Mouse (Mus musculus): Measurements from ENCODE around the gene Lyzl4.

The Lyzl4 gene

GRCm38 (mm10) chr9:121663467-121663866 is 21.6 kb upstream of the Lyzl4 start:
- TF ChIP-seq CTCF (conservative IDR thresholded peaks at IDR 0.05; ENCODE audit: low read length) (no peak), NANOG (IDR thresholded peaks at IDR 0.05; ENCODE audit: borderline replicate concordance, low read length) (no peak), POU5F1 (IDR thresholded peaks at IDR 0.05; ENCODE audit: borderline replicate concordance, low read length) (no peak)
- no peaks in the 10 kb centered on the region for H3K36me3 ChIP-seq (ENCODE audit: insufficient read depth, low read length)
- H3K4me3 ChIP-seq (replicated peaks; ENCODE audit: low read length): no peak overlapping the region
- peaks cover 86% of the 10 kb centered on the region for H3K27me3 ChIP-seq (ENCODE audit: insufficient read depth, low read length)
- peaks cover 5% of the 10 kb centered on the region; the same call in 1 of the 2 replicates for H3K4me1 ChIP-seq (replicated peaks; ENCODE audit: low read depth, low read length)
- H3K9me3 ChIP-seq (ENCODE audit: low read length): no peaks in the 10 kb centered on the region

- no peak for TF ChIP-seq POU5F1 (IDR thresholded peaks at IDR 0.05; ENCODE audit: borderline replicate concordance, low read length)
- TF ChIP-seq CTCF (conservative IDR thresholded peaks at IDR 0.05; ENCODE audit: low read length): no peak
- TF ChIP-seq NANOG (IDR thresholded peaks at IDR 0.05; ENCODE audit: borderline replicate concordance, low read length): no peak
- Histone ChIP-seq H3K4me1 (replicated peaks; ENCODE audit: low read depth, low read length) (no peaks in the 10 kb centered on the region), H3K36me3 (ENCODE audit: insufficient read depth, low read length) (no peaks in the 10 kb centered on the region), H3K4me3 (replicated peaks; ENCODE audit: low read length) (no peak overlapping the region), H3K9me3 (ENCODE audit: low read length) (no peaks in the 10 kb centered on the region), H3K27me3 (ENCODE audit: insufficient read depth, low read length) (peaks cover 61% of the 10 kb centered on the region)
These were observed 17.9 kb upstream of the Lyzl4 start for GRCm38 (mm10) chr9:121659791-121660190.

- no peaks in the 10 kb centered on the region for H3K9me3 ChIP-seq (ENCODE audit: low read length)
- H3K4me3 ChIP-seq (replicated peaks; ENCODE audit: low read length): no peak overlapping the region
- H3K36me3 ChIP-seq (ENCODE audit: insufficient read depth, low read length): no peaks in the 10 kb centered on the region
- peaks cover 61% of the 10 kb centered on the region for H3K27me3 ChIP-seq (ENCODE audit: insufficient read depth, low read length)
- no peaks in the 10 kb centered on the region for H3K4me1 ChIP-seq (replicated peaks; ENCODE audit: low read depth, low read length)
- TF ChIP-seq NANOG (IDR thresholded peaks at IDR 0.05; ENCODE audit: borderline replicate concordance, low read length): no peak
- no peak for TF ChIP-seq POU5F1 (IDR thresholded peaks at IDR 0.05; ENCODE audit: borderline replicate concordance, low read length)
- TF ChIP-seq CTCF (conservative IDR thresholded peaks at IDR 0.05; ENCODE audit: low read length): no peak
These were observed 16.4 kb upstream of the Lyzl4 start for GRCm38 (mm10) chr9:121658248-121658647.

- no peaks in the 10 kb centered on the region for H3K4me1 ChIP-seq (replicated peaks; ENCODE audit: low read depth, low read length)
- no peaks in the 10 kb centered on the region for H3K36me3 ChIP-seq (ENCODE audit: insufficient read depth, low read length)
- H3K9me3 ChIP-seq (ENCODE audit: low read length): no peaks in the 10 kb centered on the region
- no peak overlapping the region for H3K4me3 ChIP-seq (replicated peaks; ENCODE audit: low read length)
- peaks cover 60% of the 10 kb centered on the region for H3K27me3 ChIP-seq (ENCODE audit: insufficient read depth, low read length)
- no peak for TF ChIP-seq POU5F1 (IDR thresholded peaks at IDR 0.05; ENCODE audit: borderline replicate concordance, low read length)
- no peak for TF ChIP-seq NANOG (IDR thresholded peaks at IDR 0.05; ENCODE audit: borderline replicate concordance, low read length)
- TF ChIP-seq CTCF (conservative IDR thresholded peaks at IDR 0.05; ENCODE audit: low read length): no peak
These were observed 15.2 kb upstream of the Lyzl4 start for GRCm38 (mm10) chr9:121657143-121657542.

GRCm38 (mm10) chr9:121656322-121656721 is 14.4 kb upstream of the Lyzl4 start:
- Histone ChIP-seq H3K4me1 (replicated peaks; ENCODE audit: low read depth, low read length) (no peaks in the 10 kb centered on the region), H3K27me3 (ENCODE audit: insufficient read depth, low read length) (peaks cover 63% of the 10 kb centered on the region), H3K36me3 (ENCODE audit: insufficient read depth, low read length) (no peaks in the 10 kb centered on the region), H3K4me3 (replicated peaks; ENCODE audit: low read length) (no peak overlapping the region), H3K9me3 (ENCODE audit: low read length) (no peaks in the 10 kb centered on the region)
- no peak for TF ChIP-seq POU5F1 (IDR thresholded peaks at IDR 0.05; ENCODE audit: borderline replicate concordance, low read length)
- no peak for TF ChIP-seq CTCF (conservative IDR thresholded peaks at IDR 0.05; ENCODE audit: low read length)
- TF ChIP-seq NANOG (IDR thresholded peaks at IDR 0.05; ENCODE audit: borderline replicate concordance, low read length): no peak

GRCm38 (mm10) chr9:121653668-121654067 is 11.8 kb upstream of the Lyzl4 start:
- H3K27me3 ChIP-seq (ENCODE audit: insufficient read depth, low read length): peaks cover 52% of the 10 kb centered on the region
- H3K36me3 ChIP-seq (ENCODE audit: insufficient read depth, low read length): no peaks in the 10 kb centered on the region
- no peaks in the 10 kb centered on the region for H3K4me1 ChIP-seq (replicated peaks; ENCODE audit: low read depth, low read length)
- TF ChIP-seq POU5F1 (IDR thresholded peaks at IDR 0.05; ENCODE audit: borderline replicate concordance, low read length): no peak
- H3K4me3 ChIP-seq (replicated peaks; ENCODE audit: low read length): no peak overlapping the region
- no peaks in the 10 kb centered on the region for H3K9me3 ChIP-seq (ENCODE audit: low read length)

- Histone ChIP-seq H3K4me3 (replicated peaks; ENCODE audit: low read length) (no peak overlapping the region), H3K4me1 (replicated peaks; ENCODE audit: low read depth, low read length) (peaks cover 10% of the 10 kb centered on the region), H3K27me3 (ENCODE audit: insufficient read depth, low read length) (peaks cover 71% of the 10 kb centered on the region), H3K9me3 (ENCODE audit: low read length) (no peaks in the 10 kb centered on the region), H3K36me3 (ENCODE audit: insufficient read depth, low read length) (no peaks in the 10 kb centered on the region)
- TF ChIP-seq CTCF (conservative IDR thresholded peaks at IDR 0.05; ENCODE audit: low read length) (no peak), NANOG (IDR thresholded peaks at IDR 0.05; ENCODE audit: borderline replicate concordance, low read length) (no peak)
These were observed 5.1 kb upstream of the Lyzl4 start for GRCm38 (mm10) chr9:121647026-121647425.

GRCm38 (mm10) chr9:121644855-121645254 is 3.0 kb upstream of the Lyzl4 start:
- H3K9me3 ChIP-seq (ENCODE audit: low read length): peaks cover 15% of the 10 kb centered on the region
- H3K27me3 ChIP-seq (ENCODE audit: insufficient read depth, low read length): peaks cover 80% of the 10 kb centered on the region
- TF ChIP-seq NANOG (IDR thresholded peaks at IDR 0.05; ENCODE audit: borderline replicate concordance, low read length) (no peak), POU5F1 (IDR thresholded peaks at IDR 0.05; ENCODE audit: borderline replicate concordance, low read length) (no peak), CTCF (conservative IDR thresholded peaks at IDR 0.05; ENCODE audit: low read length) (no peak)
- H3K4me1 ChIP-seq (replicated peaks; ENCODE audit: low read depth, low read length): peaks cover 22% of the 10 kb centered on the region
- no peak overlapping the region for H3K4me3 ChIP-seq (replicated peaks; ENCODE audit: low read length)
- H3K36me3 ChIP-seq (ENCODE audit: insufficient read depth, low read length): no peaks in the 10 kb centered on the region

- Histone ChIP-seq H3K4me1 (replicated peaks; ENCODE audit: low read depth, low read length) (peaks cover 25% of the 10 kb centered on the region), H3K9me3 (ENCODE audit: low read length) (peaks cover 15% of the 10 kb centered on the region), H3K4me3 (replicated peaks; ENCODE audit: low read length) (peak within 1 kb of the TSS; percentile 88), H3K27me3 (ENCODE audit: insufficient read depth, low read length) (peaks cover 97% of the 10 kb centered on the region), H3K36me3 (ENCODE audit: insufficient read depth, low read length) (no peaks in the 10 kb centered on the region)
- TF ChIP-seq CTCF (conservative IDR thresholded peaks at IDR 0.05; ENCODE audit: low read length): no peak
- TF ChIP-seq POU5F1 (IDR thresholded peaks at IDR 0.05; ENCODE audit: borderline replicate concordance, low read length): no peak
- no peak for TF ChIP-seq NANOG (IDR thresholded peaks at IDR 0.05; ENCODE audit: borderline replicate concordance, low read length)
These were observed 695 bp upstream of the Lyzl4 start, which contains the start of gene Vipr1 for GRCm38 (mm10) chr9:121642401-121643181. Gene Vipr1, plus strand, starts transcription at chr9:121642716.
